Mouse (Mus musculus) adrenal gland, adult 2 months (tissue): ENCODE measurements around the gene Ebpl. TPM values are rescaled to one million over a fixed set of nuclear protein-coding genes. Genes with fewer than 3 reads are reported as not detected.

ENCODE experiments used
- polyA plus RNA-seq: library from polyadenylated mRNA; depleted of rRNA; stranded (reverse); fragments of >200 nt; gene quantifications from 2 replicates; pipeline ENCODE4 v1.2.3, GENCODE M21; 2012; rRNA removed
- total RNA-seq, 2 experiments: library from RNA; stranded (reverse); gene quantifications; 2 replicates each; pipeline ENCODE4 v1.2.3; 2021

Ebpl gene
- total and polyA plus RNA-seq, 3 experiments, result 2.2 to 3.9 (median 2.6) TPM

Other genes with a start within 250 kb of the Ebpl start
- 1 to 10 TPM; 6.0 to 6.4 TPM for gene Sacs, start 222.0 kb downstream of the Ebpl start, total RNA-seq
- 0.55 and 0.61 TPM in 2 replicates for gene Sacs, start 222.0 kb downstream of the Ebpl start, polyA plus RNA-seq
- 1 to 10 TPM in 1 of 2 experiments, under 1 TPM in 1; 0.89 to 3.0 TPM for gene Sgcg, start 101.9 kb downstream of the Ebpl start, total RNA-seq
- gene Sgcg, start 101.9 kb downstream of the Ebpl start, polyA plus RNA-seq, result not detected in 2 replicates
- 1 to 10 TPM in 1 of 2 experiments, under 1 TPM in 1; 0.97 to 1.3 TPM for gene Arl11, start 50.7 kb downstream of the Ebpl start, total RNA-seq
- 0.83 and 1.3 TPM in 2 replicates for gene Arl11, start 50.7 kb downstream of the Ebpl start, polyA plus RNA-seq
- 10 to 100 TPM; 27.7 to 35.1 TPM for gene Kpna3, start 79.4 kb upstream of the Ebpl start, total RNA-seq
- 1.3 and 1.8 TPM in 2 replicates for gene Kpna3, start 79.4 kb upstream of the Ebpl start, polyA plus RNA-seq
- gene Spryd7, start 196.4 kb upstream of the Ebpl start, total RNA-seq, result 10 to 100 TPM; 20.2 to 20.8 TPM
- gene Spryd7, start 196.4 kb upstream of the Ebpl start, polyA plus RNA-seq, result 25.4 and 31.1 TPM in 2 replicates
- 1 to 10 TPM; 7.0 to 9.0 TPM for gene Trim13, start 237.8 kb upstream of the Ebpl start, total RNA-seq
- gene Trim13, start 237.8 kb upstream of the Ebpl start, polyA plus RNA-seq, result 0.50 and 0.83 TPM in 2 replicates
- under 1 TPM in 1 of 2 experiments, not detected in 1; 0.35 TPM for gene Kcnrg, start 247.0 kb upstream of the Ebpl start, total RNA-seq
- gene Kcnrg, start 247.0 kb upstream of the Ebpl start, polyA plus RNA-seq, result 0.06 TPM in 2 replicates